Mouse (Mus musculus) intestine, embryonic 16.5 days (tissue): ENCODE data around the gene Ispd. TPM values are rescaled to one million over a fixed set of nuclear protein-coding genes. Genes with fewer than 3 reads are reported as not detected.

Experiments used
- ATAC-seq: fragments of 200-750 bp; cut with Nextera tagmentation; 2 replicates; pipeline ENCODE4 v1.8.0; 2017; ENCODE audit warnings: moderate TSS enrichment, moderate library complexity
- H3K27ac ChIP-seq: fragments of 300-500 bp; sonication (generic); 2 replicates; pipeline ENCODE4 v1.5.1; 2014; ENCODE audit warnings: mild to moderate bottlenecking, low read length
- H3K27me3 ChIP-seq: fragments of 300-500 bp; sonication (generic); replicated peaks from 2 replicates; pipeline ENCODE4 v1.6.1; 2014; ENCODE audit warnings: low read length, control low read depth, mixed read lengths; ENCODE audit not compliant: control insufficient read depth, insufficient read depth
- H3K36me3 ChIP-seq: fragments of 300-500 bp; sonication (generic); 2 replicates; pipeline ENCODE4 v1.6.1; 2014; ENCODE audit warnings: low read length, control low read depth; ENCODE audit not compliant: control insufficient read depth, insufficient read depth
- H3K4me1 ChIP-seq: fragments of 300-500 bp; sonication (generic); 2 replicates; pipeline ENCODE4 v1.6.1; 2014; ENCODE audit warnings: low read length, control low read depth, mixed read lengths; ENCODE audit not compliant: control insufficient read depth, insufficient read depth
- H3K4me2 ChIP-seq: fragments of 300-500 bp; sonication (generic); 2 replicates; pipeline ENCODE4 v1.6.1; 2014; ENCODE audit warnings: low read depth, low read length, control low read depth
- H3K4me3 ChIP-seq: fragments of 300-500 bp; sonication (generic); 2 replicates; pipeline ENCODE4 v1.5.1; 2014; ENCODE audit warnings: mild to moderate bottlenecking, low read length
- H3K9ac ChIP-seq: fragments of 300-500 bp; sonication (generic); 2 replicates; pipeline ENCODE4 v1.6.1; 2014; ENCODE audit warnings: low read depth, low read length
- H3K9me3 ChIP-seq: fragments of 300-500 bp; sonication (generic); 2 replicates; pipeline ENCODE4 v1.6.1; 2016; ENCODE audit warnings: low read length, control low read depth; ENCODE audit not compliant: control insufficient read depth
- WGBS: fragments of 180-500 bp; shearing (Covaris S2); extraction: QIAGEN DNeasy Blood & Tissue Kit; methylation state at CpG from one replicate; pipeline ENCODE4 v1.1.7; 2014; 5-methylcytosine and 5-hydroxymethylcytosine counted together
- polyA plus RNA-seq: library from polyadenylated mRNA; unstranded; fragments of >200 nt; fragmentation: Nextera tagmentation; extraction: Ambion mirVana; gene quantifications from 2 replicates; pipeline ENCODE4 v1.2.1, GENCODE M21; 2015

Gene Ispd
- polyA plus RNA-seq, 1 experiment from 2014 or later = 9.0 TPM

- Histone ChIP-seq H3K27me3 (no peaks in the 10 kb centered on the region), H3K4me2 (no peak overlapping the region), H3K27ac (no peak overlapping the region), H3K36me3 (no peaks in the 10 kb centered on the region), H3K4me1 (no peaks in the 10 kb centered on the region), H3K9ac (no peak overlapping the region), H3K4me3 (no peak overlapping the region), H3K9me3 (no peaks in the 10 kb centered on the region)
- 66% methylated on average over 1 of the region's 1 CpGs for WGBS
- ATAC-seq = no peak
These were observed 344.8 kb downstream of the Ispd start for GRCm38 (mm10) chr12:36726026-36726425.

- 71% methylated on average over 4 of the region's 4 CpGs for WGBS
- no peak overlapping the region for H3K4me3 ChIP-seq
- no peak for ATAC-seq
These were observed 352.6 kb downstream of the Ispd start for GRCm38 (mm10) chr12:36733673-36734371.

More at GRCm38 (mm10) chr12:36733673-36734371, 352.6 kb downstream of the Ispd start:
- H3K9ac ChIP-seq = no peak overlapping the region
- H3K27me3 ChIP-seq = no peaks in the 10 kb centered on the region
- no peaks in the 10 kb centered on the region for H3K36me3 ChIP-seq
- no peak overlapping the region for H3K27ac ChIP-seq
- no peaks in the 10 kb centered on the region for H3K9me3 ChIP-seq
- no peaks in the 10 kb centered on the region for H3K4me1 ChIP-seq
- no peak overlapping the region for H3K4me2 ChIP-seq

Other genes with a start within 250 kb of the Ispd start
- 36.6 and 37.0 TPM in 2 replicates for gene Ankmy2, start 224.3 kb upstream of the Ispd start, polyA plus RNA-seq
- 153 and 180 TPM in 2 replicates for gene Bzw2, start 223.4 kb upstream of the Ispd start, polyA plus RNA-seq
- gene Lrrc72, start 128.1 kb upstream of the Ispd start, polyA plus RNA-seq = not detected in 2 replicates
- gene Sostdc1, start 67.3 kb upstream of the Ispd start, polyA plus RNA-seq = 4.6 and 6.0 TPM in 2 replicates
- gene D630036H23Rik, start 731 bp downstream of the Ispd start, polyA plus RNA-seq = 0.95 and 1.4 TPM in 2 replicates